Mouse (Mus musculus) midbrain, embryonic 13.5 days (tissue): ENCODE results near the gene Ccdc13. TPM values are rescaled to one million over a fixed set of nuclear protein-coding genes. Genes with fewer than 3 reads are reported as not detected.

Source experiments
- ATAC-seq: fragments of 200-750 bp; cut with Nextera tagmentation; 2 replicates; pipeline ENCODE4 v1.8.0; 2017; ENCODE audit warnings: mild to moderate bottlenecking, moderate TSS enrichment, moderate library complexity
- H3K27ac ChIP-seq: fragments of 300-500 bp; sonication (generic); 2 replicates; pipeline ENCODE4 v1.5.1; 2015; ENCODE audit warnings: inconsistent platforms, mild to moderate bottlenecking, moderate library complexity
- H3K27me3 ChIP-seq: fragments of 300-500 bp; sonication (generic); 2 replicates; pipeline ENCODE4 v1.6.1; 2015; ENCODE audit warnings: mild to moderate bottlenecking, inconsistent platforms
- H3K36me3 ChIP-seq: fragments of 300-500 bp; sonication (generic); 2 replicates; pipeline ENCODE4 v1.6.1; 2015; ENCODE audit warnings: mild to moderate bottlenecking, inconsistent platforms
- H3K4me1 ChIP-seq: fragments of 300-500 bp; sonication (generic); replicated peaks from 2 replicates; pipeline ENCODE4 v1.6.1; 2015; ENCODE audit warnings: inconsistent platforms
- H3K4me2 ChIP-seq: fragments of 300-500 bp; sonication (generic); replicated peaks from 2 replicates; pipeline ENCODE4 v1.6.1; 2015; ENCODE audit warnings: moderate library complexity, mild to moderate bottlenecking, inconsistent platforms
- H3K4me3 ChIP-seq: fragments of 300-500 bp; sonication (generic); replicated peaks from 2 replicates; pipeline ENCODE4 v1.5.1; 2015; ENCODE audit warnings: mild to moderate bottlenecking, inconsistent platforms
- H3K9ac ChIP-seq: fragments of 300-500 bp; sonication (generic); replicated peaks from 2 replicates; pipeline ENCODE4 v1.6.1; 2015; ENCODE audit warnings: mild to moderate bottlenecking, inconsistent platforms
- H3K9me3 ChIP-seq: fragments of 300-500 bp; sonication (generic); 2 replicates; pipeline ENCODE4 v1.6.1; 2016; ENCODE audit warnings: mild to moderate bottlenecking, inconsistent platforms
- WGBS: fragments of 180-500 bp; shearing (Covaris S2); methylation state at CpG from one replicate; pipeline ENCODE4 v1.1.7; 2015; 5-methylcytosine and 5-hydroxymethylcytosine counted together
- polyA plus RNA-seq: library from polyadenylated mRNA; unstranded; fragments of >200 nt; fragmentation: Nextera tagmentation; extraction: Ambion mirVana; gene quantifications from 2 replicates; pipeline ENCODE4 v1.2.1, GENCODE M21; 2015

Ccdc13 gene
- polyA plus RNA-seq, 1 experiment from 2014 or later = 5.0 TPM

GRCm38 (mm10) chr9:121763716-121764115 is 75.5 kb downstream of the Ccdc13 start:
- no peak for ATAC-seq
- Histone ChIP-seq H3K27me3 (no peaks in the 10 kb centered on the region), H3K9me3 (no peaks in the 10 kb centered on the region), H3K4me1 (peaks cover 23% of the 10 kb centered on the region), H3K4me3 (no peak overlapping the region), H3K27ac (no peak overlapping the region), H3K9ac (no peak overlapping the region), H3K4me2 (no peak overlapping the region), H3K36me3 (peaks cover 65% of the 10 kb centered on the region)
- 90% methylated on average over 19 of the region's 19 CpGs for WGBS

- Histone ChIP-seq H3K9me3 (no peaks in the 10 kb centered on the region), H3K4me3 (no peak overlapping the region), H3K4me1 (peaks cover 32% of the 10 kb centered on the region), H3K27ac (no peak overlapping the region), H3K36me3 (peaks cover 58% of the 10 kb centered on the region), H3K27me3 (no peaks in the 10 kb centered on the region), H3K4me2 (no peak overlapping the region), H3K9ac (no peak overlapping the region)
- 88% methylated on average over 25 of the region's 25 CpGs for WGBS
- ATAC-seq = no peak
Measured at GRCm38 (mm10) chr9:121762761-121763160, 76.5 kb downstream of the Ccdc13 start.

GRCm38 (mm10) chr9:121762248-121762647 is 77.0 kb downstream of the Ccdc13 start:
- Histone ChIP-seq H3K9me3 (no peaks in the 10 kb centered on the region), H3K9ac (no peak overlapping the region; the same call in 1 of the 2 replicates), H3K36me3 (peaks cover 56% of the 10 kb centered on the region), H3K27ac (no peak overlapping the region), H3K4me3 (no peak overlapping the region), H3K27me3 (no peaks in the 10 kb centered on the region), H3K4me2 (no peak overlapping the region), H3K4me1 (peaks cover 37% of the 10 kb centered on the region)
- WGBS = 89% methylated on average over 10 of the region's 10 CpGs
- ATAC-seq = no peak

GRCm38 (mm10) chr9:121761787-121762186 is 77.5 kb downstream of the Ccdc13 start:
- no peaks in the 10 kb centered on the region for H3K27me3 ChIP-seq
- peak overlapping the region; percentile 93; the same call in 1 of the 2 replicates for H3K9ac ChIP-seq
- H3K36me3 ChIP-seq = peaks cover 56% of the 10 kb centered on the region
- no peak overlapping the region for H3K27ac ChIP-seq
- H3K4me3 ChIP-seq = no peak overlapping the region
- ATAC-seq = no peak
- H3K9me3 ChIP-seq = no peaks in the 10 kb centered on the region
- WGBS = 53% methylated on average over 8 of the region's 8 CpGs
- H3K4me1 ChIP-seq = peaks cover 37% of the 10 kb centered on the region
- H3K4me2 ChIP-seq = no peak overlapping the region

- Histone ChIP-seq H3K9ac (peak overlapping the region; percentile 93), H3K4me3 (peak overlapping the region; percentile 80), H3K9me3 (no peaks in the 10 kb centered on the region), H3K36me3 (peaks cover 54% of the 10 kb centered on the region), H3K27ac (no peak overlapping the region), H3K4me2 (peak overlapping the region; percentile 96), H3K27me3 (no peaks in the 10 kb centered on the region), H3K4me1 (peaks cover 37% of the 10 kb centered on the region)
- WGBS = 65% methylated on average over 10 of the region's 10 CpGs
- no peak for ATAC-seq
Measured at GRCm38 (mm10) chr9:121761091-121761665, 78.1 kb downstream of the Ccdc13 start.

- H3K4me3 ChIP-seq = peak overlapping the region; percentile 80
Measured at GRCm38 (mm10) chr9:121760271-121761090, 78.8 kb downstream of the Ccdc13 start.

GRCm38 (mm10) chr9:121759091-121760081 is 79.9 kb downstream of the Ccdc13 start, which contains the start of gene Zfp651:
TSS of gene Zfp651 (plus strand) at chr9:121759330.
- WGBS = under 1% methylated on average over 87 of the region's 97 CpGs
- ATAC-seq = peak; percentile 78
- peaks cover 37% of the 10 kb centered on the region for H3K4me1 ChIP-seq
- H3K27me3 ChIP-seq = no peaks in the 10 kb centered on the region
- H3K9ac ChIP-seq = peak within 1 kb of the TSS; percentile 93
- H3K27ac ChIP-seq = peak within 1 kb of the TSS; percentile 81
- peak within 1 kb of the TSS; percentile 96 for H3K4me2 ChIP-seq
- peaks cover 51% of the 10 kb centered on the region for H3K36me3 ChIP-seq
- no peaks in the 10 kb centered on the region for H3K9me3 ChIP-seq
- H3K4me3 ChIP-seq = peak within 1 kb of the TSS; percentile 80

More at GRCm38 (mm10) chr9:121760271-121761090, 78.8 kb downstream of the Ccdc13 start:
- ATAC-seq = peak; percentile 22
- peaks cover 51% of the 10 kb centered on the region for H3K36me3 ChIP-seq
- peaks cover 37% of the 10 kb centered on the region for H3K4me1 ChIP-seq
- H3K27me3 ChIP-seq = no peaks in the 10 kb centered on the region
- peak overlapping the region; percentile 81 for H3K27ac ChIP-seq
- peak overlapping the region; percentile 93 for H3K9ac ChIP-seq
- WGBS = 1% methylated on average over 43 of the region's 43 CpGs
- H3K4me2 ChIP-seq = peak overlapping the region; percentile 96
- no peaks in the 10 kb centered on the region for H3K9me3 ChIP-seq

- H3K4me3 ChIP-seq = peak overlapping the region; percentile 80
- no peaks in the 10 kb centered on the region for H3K27me3 ChIP-seq
- no peak for ATAC-seq
- H3K4me1 ChIP-seq = peaks cover 37% of the 10 kb centered on the region
- peak overlapping the region; percentile 93 for H3K9ac ChIP-seq
- H3K27ac ChIP-seq = peak overlapping the region; percentile 81
- H3K9me3 ChIP-seq = no peaks in the 10 kb centered on the region
- H3K4me2 ChIP-seq = peak overlapping the region; percentile 96
- H3K36me3 ChIP-seq = peaks cover 50% of the 10 kb centered on the region
- WGBS = 57% methylated on average over 10 of the region's 10 CpGs
Measured at GRCm38 (mm10) chr9:121757835-121758814, 81.1 kb downstream of the Ccdc13 start.

- no peak overlapping the region for H3K9ac ChIP-seq
- 75% methylated on average over 3 of the region's 3 CpGs for WGBS
Measured at GRCm38 (mm10) chr9:121757432-121757831, 81.8 kb downstream of the Ccdc13 start.

GRCm38 (mm10) chr9:121756785-121757184 is 82.5 kb downstream of the Ccdc13 start:
- H3K9ac ChIP-seq = no peak overlapping the region
- H3K27ac ChIP-seq = no peak overlapping the region
- H3K27me3 ChIP-seq = no peaks in the 10 kb centered on the region
- no peak overlapping the region for H3K4me3 ChIP-seq
- ATAC-seq = no peak
- H3K36me3 ChIP-seq = peaks cover 52% of the 10 kb centered on the region
- peaks cover 33% of the 10 kb centered on the region for H3K4me1 ChIP-seq
- WGBS = 91% methylated on average over 3 of the region's 3 CpGs
- H3K4me2 ChIP-seq = no peak overlapping the region
- no peaks in the 10 kb centered on the region for H3K9me3 ChIP-seq

More at GRCm38 (mm10) chr9:121757432-121757831, 81.8 kb downstream of the Ccdc13 start:
- ATAC-seq = no peak
- Histone ChIP-seq H3K36me3 (peaks cover 48% of the 10 kb centered on the region), H3K9me3 (no peaks in the 10 kb centered on the region), H3K4me2 (no peak overlapping the region), H3K4me1 (peaks cover 37% of the 10 kb centered on the region), H3K27me3 (no peaks in the 10 kb centered on the region), H3K27ac (no peak overlapping the region), H3K4me3 (no peak overlapping the region)
